Mouse (Mus musculus): ENCODE measurements around the gene Shcbp1l. TPM values are rescaled to one million over a fixed set of nuclear protein-coding genes. Genes with fewer than 3 reads are reported as not detected.
A peak's percentile ranks its signal among the peaks of the same experiment; 100 is the strongest.
"Not testable (repeated sequence)": the region's sequence is repeated elsewhere in the genome, so short reads cannot be mapped to it uniquely, and the experiment has no call there.

The Shcbp1l gene
- total RNA-seq, 2 experiments from 2014 or later: 2.8 to 5.3 TPM

DNA sequence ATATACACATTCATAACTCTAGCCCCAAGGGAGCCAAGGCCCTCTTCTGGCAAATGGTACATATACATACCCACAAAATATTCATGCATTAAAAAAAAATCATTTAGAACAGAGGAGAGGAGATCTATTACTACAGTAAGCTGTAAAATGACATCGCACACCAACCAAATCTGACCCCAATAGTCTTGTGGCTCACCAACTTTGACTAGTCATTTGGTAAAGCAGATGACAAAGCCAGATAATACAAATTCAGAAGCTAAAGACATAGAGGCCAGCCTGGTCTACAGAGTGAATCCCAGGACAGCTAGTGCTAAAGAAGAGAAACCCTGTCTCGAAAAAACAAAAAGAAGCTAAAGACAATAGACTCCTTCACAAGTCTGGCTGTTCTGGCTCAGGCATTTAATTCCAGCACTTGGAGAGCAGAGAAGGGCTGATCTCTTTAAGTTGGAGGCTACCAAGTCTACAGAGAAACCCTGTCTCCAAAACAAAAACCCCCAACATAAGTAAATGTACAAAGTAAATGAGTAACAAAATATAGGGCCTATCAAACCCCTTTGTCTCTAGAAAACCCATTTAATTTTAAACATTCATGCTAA, 60.3 kb downstream of the Shcbp1l start:
- DNase-seq (ENCODE audit: extremely low spot score in 1 of 2, low spot score in 1 of 2): no peak

- not testable (repeated sequence) for DNase-seq (ENCODE audit: extremely low spot score in 1 of 2, low spot score in 1 of 2)
These were observed 61.2 kb downstream of the Shcbp1l start for GRCm38 (mm10) chr1:153486120-153486519.

DNA sequence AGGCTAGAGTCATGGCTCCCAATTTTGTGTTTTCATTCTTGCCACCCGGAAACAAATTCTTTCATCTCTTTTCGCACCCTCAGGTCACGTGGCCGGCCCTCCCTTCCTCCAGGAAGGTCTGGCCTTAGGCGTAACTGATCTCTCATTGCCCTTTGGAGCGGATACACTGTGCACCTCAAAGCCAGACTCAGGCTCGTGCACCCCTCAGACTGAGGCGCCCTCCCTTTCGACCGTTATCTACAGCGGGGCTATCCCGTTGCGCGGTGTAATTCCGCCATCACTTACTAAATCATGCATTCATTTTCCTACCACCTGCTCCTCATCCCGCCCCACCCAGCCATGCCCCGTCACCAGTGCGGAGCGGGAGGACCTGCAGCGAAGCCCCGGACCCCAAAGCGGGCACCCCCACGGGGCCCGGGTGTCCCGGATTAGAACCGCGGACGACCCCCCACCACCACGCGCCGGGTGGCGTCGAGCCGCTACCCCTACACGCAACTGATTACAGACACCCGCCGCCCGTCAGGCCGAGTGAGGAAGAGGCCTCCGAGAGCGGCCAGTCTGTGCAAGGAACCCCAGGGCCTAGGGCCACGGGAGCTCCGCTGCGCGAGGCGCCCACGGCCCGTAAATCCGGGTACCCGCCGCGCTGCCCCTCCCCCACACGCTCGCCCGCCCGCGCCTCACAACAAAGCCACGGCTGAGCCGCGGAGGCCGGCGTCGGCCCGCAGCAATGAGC, 62.0 kb downstream of the Shcbp1l start:
- DNase-seq (ENCODE audit: extremely low spot score in 1 of 2, low spot score in 1 of 2): peak in 1 of 2 experiments; percentile 84

- peak; percentile 97 to 99 for DNase-seq (ENCODE audit: extremely low spot score in 1 of 2, low spot score in 1 of 2)
These were observed 62.5 kb downstream of the Shcbp1l start, which contains the start of gene Dhx9 for GRCm38 (mm10) chr1:153487500-153487879. Dhx9 (minus strand) TSS chr1:153487660.

DNA sequence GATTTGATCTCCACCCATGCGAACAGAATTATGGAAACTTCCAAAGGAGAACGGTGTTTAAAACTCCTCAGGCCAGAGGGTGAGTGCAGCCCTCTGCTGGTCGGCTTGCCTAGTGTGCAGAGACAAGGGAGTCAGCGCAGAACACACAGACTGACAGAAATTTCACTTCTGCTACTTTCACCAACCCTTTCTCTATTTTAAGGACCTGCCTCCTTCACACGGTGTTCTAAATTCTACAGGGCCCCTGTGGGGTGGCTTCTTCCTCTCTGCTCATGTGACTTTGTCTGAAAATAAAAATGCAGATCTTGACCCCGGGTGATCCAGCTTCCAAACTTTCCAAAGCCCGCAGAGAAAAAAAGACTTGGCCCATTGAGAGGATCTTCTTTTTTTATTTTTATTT, 64.2 kb downstream of the Shcbp1l start:
- DNase-seq (ENCODE audit: extremely low spot score in 1 of 2, low spot score in 1 of 2): no peak

DNA sequence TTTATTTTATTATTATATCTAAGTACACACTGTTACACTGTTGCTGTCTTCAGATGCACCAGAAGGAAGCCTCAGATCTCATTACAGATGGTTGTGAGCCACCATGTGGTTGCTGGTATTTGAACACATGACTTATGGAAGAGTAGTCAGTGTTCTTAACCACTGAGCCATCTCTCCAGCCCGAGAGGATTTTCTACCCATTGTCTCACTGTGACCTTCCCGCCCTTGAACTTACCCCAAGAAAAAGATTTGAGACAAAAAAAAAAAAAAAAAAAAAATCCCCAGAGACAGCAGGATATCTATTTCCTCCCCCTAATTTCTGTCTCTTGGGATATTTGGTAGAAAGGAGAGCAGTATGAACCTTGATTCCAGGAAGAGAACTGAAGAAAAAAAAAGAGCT, 64.6 kb downstream of the Shcbp1l start:
- no peak for DNase-seq (ENCODE audit: extremely low spot score in 1 of 2, low spot score in 1 of 2)

DNA sequence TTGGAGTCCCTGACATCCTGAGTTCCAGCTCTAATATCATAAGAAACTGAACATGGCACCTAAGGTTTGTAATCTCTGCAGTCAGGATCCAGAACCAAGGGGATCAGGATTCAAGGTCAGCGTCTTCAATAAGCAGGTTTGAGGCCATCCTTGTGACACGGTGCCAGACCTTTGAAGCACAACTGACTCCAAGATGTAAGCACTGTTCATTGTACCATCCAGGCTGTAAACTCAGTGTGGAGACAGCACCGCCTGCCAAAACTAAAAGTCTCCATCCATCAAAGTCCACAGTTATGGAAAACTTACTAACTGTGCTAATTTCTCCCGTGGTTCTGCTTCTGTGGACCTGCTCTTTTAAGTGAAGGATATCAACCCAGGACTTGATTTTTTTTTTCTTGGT, 65.0 kb downstream of the Shcbp1l start:
- no peak for DNase-seq (ENCODE audit: extremely low spot score in 1 of 2, low spot score in 1 of 2)

DNA sequence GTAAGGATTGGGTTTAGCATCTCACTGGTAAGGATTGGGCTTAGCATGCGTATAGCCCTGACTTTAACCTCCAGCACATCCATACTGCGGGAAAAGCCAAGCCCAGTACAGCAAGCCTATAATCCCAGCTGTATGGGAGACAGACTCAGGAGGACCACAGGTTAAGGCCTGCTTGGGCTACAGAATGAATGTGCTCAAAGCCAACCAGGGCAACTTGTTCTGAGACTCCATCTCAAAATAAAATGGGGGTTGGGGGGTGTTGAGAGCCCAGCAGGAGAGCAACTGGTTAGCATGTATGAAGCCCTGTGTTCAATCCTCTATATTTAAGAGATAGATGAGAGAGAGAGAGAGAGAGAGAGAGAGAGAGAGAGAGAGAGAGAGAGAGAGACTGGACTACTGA, 66.4 kb downstream of the Shcbp1l start:
- no peak for DNase-seq (ENCODE audit: extremely low spot score in 1 of 2, low spot score in 1 of 2)

DNA sequence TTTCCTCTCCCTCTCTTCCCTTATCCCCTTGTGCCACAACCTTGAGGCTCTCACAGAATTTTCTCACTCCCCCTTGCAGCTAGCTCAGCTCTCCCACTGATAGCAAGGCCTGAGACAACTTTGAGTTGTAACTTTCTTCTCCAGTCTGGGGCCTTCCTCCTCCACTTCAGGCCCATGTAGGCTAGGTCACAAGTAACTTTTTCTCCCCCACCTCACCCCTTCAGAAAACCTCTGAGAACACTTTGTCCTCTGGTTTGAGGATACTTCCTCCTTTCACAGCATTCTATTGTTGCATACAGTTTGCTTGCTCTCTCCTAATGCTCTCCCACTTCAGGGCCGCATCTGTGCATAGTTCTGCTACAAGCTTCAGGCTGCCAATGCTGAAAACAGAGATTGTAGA, 66.9 kb downstream of the Shcbp1l start:
- no peak for DNase-seq (ENCODE audit: extremely low spot score in 1 of 2, low spot score in 1 of 2)

GRCm38 (mm10) chr1:153493338-153493737, 68.4 kb downstream of the Shcbp1l start:
- DNase-seq (ENCODE audit: extremely low spot score in 1 of 2, low spot score in 1 of 2): no peak

- no peak for DNase-seq (ENCODE audit: extremely low spot score in 1 of 2, low spot score in 1 of 2)
These were observed 69.0 kb downstream of the Shcbp1l start for GRCm38 (mm10) chr1:153493931-153494330.

DNA sequence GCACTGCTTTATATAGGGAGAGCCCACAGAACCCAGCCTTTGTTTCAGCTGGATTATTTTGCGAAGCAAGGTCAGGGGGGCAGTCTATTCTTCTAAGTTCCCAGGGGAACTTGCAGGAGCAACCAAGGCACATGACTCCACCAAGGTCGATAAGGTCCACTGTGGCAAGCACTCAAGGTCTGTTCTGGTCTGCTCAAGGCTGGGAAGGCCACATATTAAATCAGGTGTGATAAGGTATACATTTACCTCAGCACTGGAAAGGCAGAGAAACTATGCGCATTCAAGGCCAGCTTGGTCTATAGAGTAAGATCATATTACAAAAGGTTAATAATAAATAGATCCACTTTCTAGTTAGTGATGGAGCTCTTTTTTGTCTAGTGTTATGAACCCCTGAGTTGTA, 71.1 kb downstream of the Shcbp1l start:
- DNase-seq (ENCODE audit: extremely low spot score in 1 of 2, low spot score in 1 of 2): no peak

DNA sequence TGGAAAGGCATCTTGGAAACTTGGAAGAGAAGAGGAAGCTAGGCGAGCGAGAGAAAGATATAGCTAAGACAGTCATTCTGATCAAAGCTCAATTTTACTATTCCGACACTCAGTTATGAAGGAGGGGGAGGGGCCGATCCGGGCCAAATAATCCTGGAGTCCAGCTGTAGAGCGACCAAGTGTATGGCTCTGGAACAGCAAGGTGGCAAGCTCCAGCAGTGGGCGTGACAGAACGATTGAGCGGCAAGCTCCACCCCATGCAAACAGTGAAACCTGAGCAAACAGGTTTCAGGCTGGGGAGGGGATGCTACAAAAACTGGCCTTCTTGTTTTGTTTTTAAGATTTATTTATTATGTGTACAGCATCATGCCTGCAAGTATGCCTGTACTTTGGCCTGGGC, 75.1 kb downstream of the Shcbp1l start:
- DNase-seq (ENCODE audit: extremely low spot score in 1 of 2, low spot score in 1 of 2): no peak

GRCm38 (mm10) chr1:153501644-153502321, 76.8 kb downstream of the Shcbp1l start:
- DNase-seq (ENCODE audit: extremely low spot score in 1 of 2, low spot score in 1 of 2): no peak

Other genes starting within 250 kb of the Shcbp1l start
- 1 to 10 TPM in 1 of 2 experiments, under 1 TPM in 1; 0.96 to 2.3 TPM for gene Lamc2, start 238.7 kb upstream of the Shcbp1l start, total RNA-seq (2021)
- 10 to 100 TPM; 30.8 to 31.8 TPM for gene Lamc1, start 92.4 kb upstream of the Shcbp1l start, total RNA-seq (2021)
- 100 to 1,000 TPM; 101 to 106 TPM for gene Dhx9, start 62.5 kb downstream of the Shcbp1l start, total RNA-seq (2021)
- 1 to 10 TPM; 3.6 to 4.5 TPM for gene Npl, start 124.9 kb downstream of the Shcbp1l start, total RNA-seq (2021)
- gene Rgs8, start 227.9 kb downstream of the Shcbp1l start, total RNA-seq (2021): 10 to 100 TPM; 66.1 to 70.2 TPM